Mouse (Mus musculus): ENCODE results near the gene Paqr6. TPM values are rescaled to one million over a fixed set of nuclear protein-coding genes. Genes with fewer than 3 reads are reported as not detected.

The Paqr6 gene
- polyA plus RNA-seq, 1 experiment = 4.3 TPM

GRCm38 (mm10) chr3:88412636-88413035 is 48.3 kb downstream of the Paqr6 start:
- peaks cover 15% of the 10 kb centered on the region for H3K36me3 ChIP-seq (ENCODE audit: control insufficient read depth, insufficient read depth, low read length)
- no peaks in the 10 kb centered on the region for H3K27me3 ChIP-seq (ENCODE audit: control insufficient read depth, insufficient read depth, low read length)
- H3K4me3 ChIP-seq (ENCODE audit: extremely low read depth, insufficient read depth, insufficient read length) = no peak overlapping the region
- WGBS = 88% methylated on average over 11 of the region's 11 CpGs
- TF ChIP-seq POLR2A (IDR thresholded peaks at IDR 0.05; ENCODE audit: low read depth, low read length) (no peak), CTCF (IDR thresholded peaks at IDR 0.05; ENCODE audit: extremely low read depth, insufficient read depth, insufficient read length, insufficient replicate concordance) (no peak)
- no peak overlapping the region for H3K27ac ChIP-seq (ENCODE audit: insufficient read depth, low read length)
- peaks cover 1% of the 10 kb centered on the region; the same call in 1 of the 2 replicates for H3K4me1 ChIP-seq (ENCODE audit: control insufficient read depth, insufficient read depth, insufficient read length)
- no peak for DNase-seq (ENCODE audit: low read depth in 1 of 2, low spot score in 2 of 2)

DNA sequence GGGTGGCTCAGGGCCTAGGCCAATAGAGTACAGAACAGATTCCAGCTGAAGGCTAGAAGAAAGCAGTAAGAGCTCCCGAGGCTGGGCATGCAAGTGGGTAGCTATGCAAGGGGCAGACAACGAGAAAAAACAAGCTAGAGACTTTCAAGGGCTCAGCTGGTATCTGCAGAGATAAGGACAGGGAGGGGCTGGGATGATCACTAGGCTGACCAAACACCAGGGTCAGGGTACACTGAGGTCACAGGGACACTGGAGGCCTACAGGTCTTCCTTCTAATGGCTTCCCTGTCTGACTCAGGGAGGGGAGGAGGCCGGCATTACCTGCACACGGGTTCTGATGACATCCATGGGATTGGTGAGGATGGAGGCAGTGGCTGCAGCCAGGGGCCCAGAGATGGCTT is 51.3 kb downstream of the Paqr6 start:
- 82% methylated on average over 4 of the region's 4 CpGs for WGBS
- Histone ChIP-seq H3K4me1 (ENCODE audit: control insufficient read depth, insufficient read depth, insufficient read length) (peaks cover 1% of the 10 kb centered on the region; the same call in 1 of the 2 replicates), H3K36me3 (ENCODE audit: control insufficient read depth, insufficient read depth, low read length) (peaks cover 28% of the 10 kb centered on the region), H3K4me3 (ENCODE audit: extremely low read depth, insufficient read depth, insufficient read length) (no peak overlapping the region), H3K27me3 (ENCODE audit: control insufficient read depth, insufficient read depth, low read length) (no peaks in the 10 kb centered on the region), H3K27ac (ENCODE audit: insufficient read depth, low read length) (no peak overlapping the region)
- TF ChIP-seq CTCF (IDR thresholded peaks at IDR 0.05; ENCODE audit: extremely low read depth, insufficient read depth, insufficient read length, insufficient replicate concordance) = no peak
- no peak for TF ChIP-seq POLR2A (IDR thresholded peaks at IDR 0.05; ENCODE audit: low read depth, low read length)
- no peak for DNase-seq (ENCODE audit: low read depth in 1 of 2, low spot score in 2 of 2)

GRCm38 (mm10) chr3:88418016-88418415 is 53.6 kb downstream of the Paqr6 start:
- DNase-seq (ENCODE audit: low read depth in 1 of 2, low spot score in 2 of 2) = no peak
- H3K4me3 ChIP-seq (ENCODE audit: extremely low read depth, insufficient read depth, insufficient read length) = no peak overlapping the region
- peaks cover 33% of the 10 kb centered on the region for H3K36me3 ChIP-seq (ENCODE audit: control insufficient read depth, insufficient read depth, low read length)
- no peak overlapping the region for H3K27ac ChIP-seq (ENCODE audit: insufficient read depth, low read length)
- no peaks in the 10 kb centered on the region for H3K4me1 ChIP-seq (ENCODE audit: control insufficient read depth, insufficient read depth, insufficient read length)
- no peaks in the 10 kb centered on the region for H3K27me3 ChIP-seq (ENCODE audit: control insufficient read depth, insufficient read depth, low read length)
- WGBS = 89% methylated on average over 6 of the region's 6 CpGs
- TF ChIP-seq POLR2A (IDR thresholded peaks at IDR 0.05; ENCODE audit: low read depth, low read length) = no peak
- TF ChIP-seq CTCF (IDR thresholded peaks at IDR 0.05; ENCODE audit: extremely low read depth, insufficient read depth, insufficient read length, insufficient replicate concordance) = no peak

Other genes starting within 250 kb of the Paqr6 start
- gene Mef2d, start 222.2 kb upstream of the Paqr6 start, polyA plus RNA-seq (2012; rRNA removed) = 119 and 142 TPM in 2 replicates
- 0.21 and 0.29 TPM in 2 replicates for gene Rhbg, start 109.9 kb upstream of the Paqr6 start, polyA plus RNA-seq (2012; rRNA removed)
- gene Gm38392, start 77.4 kb upstream of the Paqr6 start, polyA plus RNA-seq (2012; rRNA removed) = not detected in 2 replicates
- gene Tsacc, start 67.6 kb upstream of the Paqr6 start, polyA plus RNA-seq (2012; rRNA removed) = 1.7 and 2.1 TPM in 2 replicates
- gene Cct3, start 67.5 kb upstream of the Paqr6 start, polyA plus RNA-seq (2012; rRNA removed) = 72.2 and 77.4 TPM in 2 replicates
- 116 and 118 TPM in 2 replicates for gene Glmp, start 39.6 kb upstream of the Paqr6 start, polyA plus RNA-seq (2012; rRNA removed)
- gene Tmem79, start 28.4 kb upstream of the Paqr6 start, polyA plus RNA-seq (2012; rRNA removed) = 1.1 and 1.6 TPM in 2 replicates
- 64.6 and 70.3 TPM in 2 replicates for gene Smg5, start 28.3 kb upstream of the Paqr6 start, polyA plus RNA-seq (2012; rRNA removed)
- 0.21 and 0.27 TPM in 2 replicates for gene Bglap3, start 8.2 kb downstream of the Paqr6 start, polyA plus RNA-seq (2012; rRNA removed)
- not detected in 2 replicates for gene Bglap2, start 14.1 kb downstream of the Paqr6 start, polyA plus RNA-seq (2012; rRNA removed)
- gene Bglap, start 19.9 kb downstream of the Paqr6 start, polyA plus RNA-seq (2012; rRNA removed) = 0.41 and 0.43 TPM in 2 replicates
- gene Pmf1, start 45.7 kb downstream of the Paqr6 start, polyA plus RNA-seq (2012; rRNA removed) = 67.6 and 105 TPM in 2 replicates
- 13.9 and 17.1 TPM in 2 replicates for gene Slc25a44, start 60.6 kb downstream of the Paqr6 start, polyA plus RNA-seq (2012; rRNA removed)
- gene Sema4a, start 96.6 kb downstream of the Paqr6 start, polyA plus RNA-seq (2012; rRNA removed) = 54.3 and 67.0 TPM in 2 replicates
- gene Lmna, start 145.4 kb downstream of the Paqr6 start, polyA plus RNA-seq (2012; rRNA removed) = 51.3 and 72.3 TPM in 2 replicates
- gene Mex3a, start 167.8 kb downstream of the Paqr6 start, polyA plus RNA-seq (2012; rRNA removed) = 1.00 and 1.0 TPM in 2 replicates
- 1.0 and 1.3 TPM in 2 replicates for gene Rab25, start 183.7 kb downstream of the Paqr6 start, polyA plus RNA-seq (2012; rRNA removed)
- 104 and 141 TPM in 2 replicates for gene Lamtor2, start 188.5 kb downstream of the Paqr6 start, polyA plus RNA-seq (2012; rRNA removed)
- 32.5 and 33.7 TPM in 2 replicates for gene Ubqln4, start 189.2 kb downstream of the Paqr6 start, polyA plus RNA-seq (2012; rRNA removed)
- gene Ssr2, start 211.3 kb downstream of the Paqr6 start, polyA plus RNA-seq (2012; rRNA removed) = 77.2 and 88.7 TPM in 2 replicates
- gene Arhgef2, start 241.4 kb downstream of the Paqr6 start, polyA plus RNA-seq (2012; rRNA removed) = 120 and 146 TPM in 2 replicates